Mouse (Mus musculus) intestine, embryonic 14.5 days (tissue): ENCODE data around the gene Zc3hav1. TPM values are rescaled to one million over a fixed set of nuclear protein-coding genes. Genes with fewer than 3 reads are reported as not detected.

Experiments
- ATAC-seq: fragments of 200-750 bp; cut with Nextera tagmentation; replicated peaks from 2 replicates; pipeline ENCODE4 v1.8.0; 2017; ENCODE audit warnings: low read depth, moderate number of reproducible peaks, moderate TSS enrichment, moderate library complexity; ENCODE audit not compliant: low FRiP score, low TSS enrichment
- DNase-seq: peaks from one replicate; pipeline ENCODE4 v3.0.0-alpha.2; 2018; ENCODE audit warnings: low spot score
- H3K27ac ChIP-seq: fragments of 300-500 bp; sonication (generic); 2 replicates; pipeline ENCODE4 v1.5.1; 2014; ENCODE audit warnings: low read depth, mild to moderate bottlenecking, control low read depth
- H3K27me3 ChIP-seq: fragments of 300-500 bp; sonication (generic); replicated peaks from 2 replicates; pipeline ENCODE4 v1.6.1; 2014; ENCODE audit warnings: low read length, control low read depth; ENCODE audit not compliant: control insufficient read depth, insufficient read depth
- H3K36me3 ChIP-seq: fragments of 300-500 bp; sonication (generic); 2 replicates; pipeline ENCODE4 v1.6.1; 2014; ENCODE audit warnings: low read length, control low read depth; ENCODE audit not compliant: control insufficient read depth, insufficient read depth
- H3K4me1 ChIP-seq: fragments of 300-500 bp; sonication (generic); replicated peaks from 2 replicates; pipeline ENCODE4 v1.6.1; 2014; ENCODE audit warnings: low read length, control low read depth, mixed read lengths; ENCODE audit not compliant: control insufficient read depth, insufficient read depth
- H3K4me2 ChIP-seq: fragments of 300-500 bp; sonication (generic); 2 replicates; pipeline ENCODE4 v1.6.1; 2014; ENCODE audit warnings: low read length
- H3K4me3 ChIP-seq: fragments of 300-500 bp; sonication (generic); 2 replicates; pipeline ENCODE4 v1.5.1; 2014; ENCODE audit warnings: low read depth, low read length, control low read depth, mixed read lengths
- H3K9ac ChIP-seq: fragments of 300-500 bp; sonication (generic); 2 replicates; pipeline ENCODE4 v1.6.1; 2014; ENCODE audit warnings: mild to moderate bottlenecking, low read length
- H3K9me3 ChIP-seq: fragments of 300-500 bp; sonication (generic); 2 replicates; pipeline ENCODE4 v1.6.1; 2016; ENCODE audit warnings: low read length, control low read depth; ENCODE audit not compliant: control insufficient read depth
- whole genome bisulfite sequencing: fragments of 180-500 bp; shearing (Covaris S2); extraction: QIAGEN DNeasy Blood & Tissue Kit; methylation state at CpG from one replicate; pipeline ENCODE4 v1.1.7; 2014; 5-methylcytosine and 5-hydroxymethylcytosine counted together
- polyA plus RNA-seq: library from polyadenylated mRNA; unstranded; fragments of >200 nt; fragmentation: Nextera tagmentation; extraction: Ambion mirVana; gene quantifications from 2 replicates; pipeline ENCODE4 v1.2.1, GENCODE M21; 2014

Zc3hav1 gene
- polyA plus RNA-seq, 1 experiment from 2014 or later, result 10.2 TPM

DNA sequence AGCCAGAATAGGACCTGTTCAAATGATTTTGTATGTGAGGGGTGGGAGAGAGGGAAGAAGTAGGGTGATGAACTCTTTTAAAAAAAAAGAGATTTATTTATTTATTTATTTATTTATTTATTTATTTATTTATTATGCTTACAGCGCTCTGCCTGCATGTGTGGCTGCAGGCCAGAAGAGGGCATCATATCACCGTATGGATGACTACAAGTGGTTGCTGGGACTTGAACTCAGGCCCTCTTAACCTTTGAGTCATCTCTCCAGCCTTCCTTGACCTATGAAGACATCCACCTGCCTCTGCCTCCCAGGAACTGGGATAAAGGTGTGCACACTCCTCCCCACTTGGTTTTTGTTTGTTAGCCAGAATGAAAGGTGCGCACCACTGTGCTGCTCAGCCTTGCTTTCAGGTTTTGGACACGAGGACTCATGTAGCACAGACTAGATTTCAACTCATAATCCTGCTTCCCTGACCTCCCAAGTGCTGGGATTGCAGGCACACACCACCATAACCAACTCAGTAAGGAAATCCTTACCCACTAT, 17.2 kb downstream of the Zc3hav1 start:
- Histone ChIP-seq H3K27me3 (no peaks in the 10 kb centered on the region), H3K4me1 (no peaks in the 10 kb centered on the region), H3K27ac (no peak overlapping the region), H3K4me2 (no peak overlapping the region), H3K36me3 (no peaks in the 10 kb centered on the region), H3K9me3 (no peaks in the 10 kb centered on the region), H3K4me3 (no peak overlapping the region), H3K9ac (no peak overlapping the region)
- no peak for DNase-seq
- ATAC-seq, result no peak
- WGBS, result 85% methylated on average over 4 of the region's 4 CpGs

- no peaks in the 10 kb centered on the region for H3K9me3 ChIP-seq
- peak; percentile 60; the same call in 1 of the 2 replicates for ATAC-seq
- H3K4me1 ChIP-seq, result no peaks in the 10 kb centered on the region
- no peak overlapping the region for H3K27ac ChIP-seq
- WGBS, result 56% methylated on average over 6 of the region's 6 CpGs
- no peak overlapping the region for H3K4me2 ChIP-seq
- H3K36me3 ChIP-seq, result no peaks in the 10 kb centered on the region
- DNase-seq, result no peak
- H3K27me3 ChIP-seq, result no peaks in the 10 kb centered on the region
- no peak overlapping the region for H3K9ac ChIP-seq
- no peak overlapping the region for H3K4me3 ChIP-seq
Measured at GRCm38 (mm10) chr6:38335264-38335663, 19.1 kb downstream of the Zc3hav1 start.

DNA sequence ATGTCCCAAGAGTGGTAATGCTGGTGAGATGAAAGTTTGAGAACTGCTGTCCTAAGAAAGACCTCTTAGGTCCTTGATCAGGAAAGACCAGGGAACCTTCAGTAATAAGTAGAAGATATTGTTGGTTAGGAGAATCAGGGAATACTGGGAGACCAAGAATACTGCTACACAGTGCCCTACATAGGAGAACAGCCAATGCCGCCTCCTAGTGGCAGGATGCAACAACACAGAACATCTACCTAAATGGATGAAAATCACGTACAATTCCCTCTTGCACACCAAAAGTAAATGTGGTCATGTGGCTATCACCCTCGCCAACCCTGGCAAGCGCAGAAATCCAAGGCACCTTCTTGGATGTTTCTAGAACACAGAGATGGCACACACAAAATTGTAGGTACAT, 27.8 kb downstream of the Zc3hav1 start:
- no peaks in the 10 kb centered on the region for H3K9me3 ChIP-seq
- no peak overlapping the region for H3K27ac ChIP-seq
- H3K9ac ChIP-seq, result no peak overlapping the region
- H3K4me3 ChIP-seq, result no peak overlapping the region
- no peaks in the 10 kb centered on the region for H3K27me3 ChIP-seq
- no peak for ATAC-seq
- no peaks in the 10 kb centered on the region for H3K36me3 ChIP-seq
- H3K4me2 ChIP-seq, result no peak overlapping the region
- H3K4me1 ChIP-seq, result no peaks in the 10 kb centered on the region
- peak; percentile 71 for DNase-seq
- WGBS, result 20% methylated on average over 4 of the region's 4 CpGs

DNA sequence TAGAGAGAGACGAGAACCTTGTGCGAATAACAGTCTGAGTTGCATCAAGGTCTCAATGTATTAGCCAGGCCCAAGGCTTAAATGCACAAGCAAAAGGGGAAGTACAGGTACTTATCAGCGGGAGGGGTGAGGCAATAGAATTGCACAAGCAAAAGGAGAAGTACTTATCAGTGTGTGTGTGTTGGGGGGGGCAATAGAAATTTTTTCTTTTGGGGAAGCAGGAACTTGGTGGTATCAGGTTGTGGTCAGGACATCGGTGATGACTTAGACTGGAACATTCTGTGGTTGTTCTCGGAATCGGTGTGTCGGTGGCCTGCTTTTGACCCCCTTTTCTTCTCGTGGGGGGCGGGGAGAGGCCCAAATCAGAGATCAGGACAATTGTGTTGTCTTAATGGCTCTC, 33.8 kb downstream of the Zc3hav1 start:
- Histone ChIP-seq H3K36me3 (no peaks in the 10 kb centered on the region), H3K4me2 (no peak overlapping the region), H3K27ac (no peak overlapping the region), H3K9me3 (no peaks in the 10 kb centered on the region), H3K27me3 (no peaks in the 10 kb centered on the region), H3K4me3 (no peak overlapping the region), H3K4me1 (no peaks in the 10 kb centered on the region), H3K9ac (no peak overlapping the region)
- WGBS, result 85% methylated on average over 9 of the region's 9 CpGs
- no peak for DNase-seq
- no peak for ATAC-seq

DNA sequence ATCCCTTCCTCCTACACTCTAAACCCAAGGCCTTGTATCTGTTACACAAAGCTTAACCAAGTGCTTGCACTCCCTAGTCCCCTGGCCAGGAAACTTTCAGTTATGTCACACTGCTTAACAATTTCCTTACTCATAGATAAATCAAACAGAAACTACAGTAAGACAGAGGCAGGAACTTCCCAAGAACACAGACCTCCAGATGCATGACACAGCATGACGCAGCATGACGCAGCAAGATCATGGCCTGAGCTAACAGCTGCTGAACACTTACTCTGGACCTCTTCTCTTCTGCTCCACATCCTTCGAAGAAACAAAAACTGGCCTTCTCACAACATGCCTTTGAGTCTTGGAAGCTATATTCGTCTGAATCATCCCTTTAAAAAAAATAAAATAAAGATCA, 38.4 kb downstream of the Zc3hav1 start:
- no peak overlapping the region for H3K9ac ChIP-seq
- 91% methylated on average over 4 of the region's 4 CpGs for WGBS
- H3K9me3 ChIP-seq, result no peaks in the 10 kb centered on the region
- no peaks in the 10 kb centered on the region for H3K36me3 ChIP-seq
- H3K4me3 ChIP-seq, result no peak overlapping the region
- no peak for ATAC-seq
- no peaks in the 10 kb centered on the region for H3K27me3 ChIP-seq
- DNase-seq, result no peak
- H3K4me2 ChIP-seq, result no peak overlapping the region
- H3K4me1 ChIP-seq, result no peaks in the 10 kb centered on the region
- no peak overlapping the region for H3K27ac ChIP-seq

GRCm38 (mm10) chr6:38309741-38310140, 44.7 kb downstream of the Zc3hav1 start:
- no peaks in the 10 kb centered on the region for H3K36me3 ChIP-seq
- H3K9me3 ChIP-seq, result 0 out of 2 replicates have a peak, but pooled peaks cover 1% of the 10 kb centered on the region
- no peak overlapping the region for H3K9ac ChIP-seq
- no peak overlapping the region for H3K4me3 ChIP-seq
- DNase-seq, result no peak
- ATAC-seq, result no peak
- no peaks in the 10 kb centered on the region for H3K4me1 ChIP-seq
- H3K27ac ChIP-seq, result no peak overlapping the region
- H3K27me3 ChIP-seq, result no peaks in the 10 kb centered on the region
- H3K4me2 ChIP-seq, result no peak overlapping the region

- Histone ChIP-seq H3K4me1 (no peaks in the 10 kb centered on the region), H3K36me3 (no peaks in the 10 kb centered on the region), H3K9me3 (peaks cover 5% of the 10 kb centered on the region; the same call in 1 of the 2 replicates), H3K4me2 (no peak overlapping the region), H3K4me3 (no peak overlapping the region), H3K27me3 (no peaks in the 10 kb centered on the region), H3K9ac (no peak overlapping the region), H3K27ac (no peak overlapping the region)
- DNase-seq, result no peak
- no peak for ATAC-seq
- 82% methylated on average over 3 of the region's 3 CpGs for WGBS
Measured at GRCm38 (mm10) chr6:38304981-38305380, 49.4 kb downstream of the Zc3hav1 start.

DNA sequence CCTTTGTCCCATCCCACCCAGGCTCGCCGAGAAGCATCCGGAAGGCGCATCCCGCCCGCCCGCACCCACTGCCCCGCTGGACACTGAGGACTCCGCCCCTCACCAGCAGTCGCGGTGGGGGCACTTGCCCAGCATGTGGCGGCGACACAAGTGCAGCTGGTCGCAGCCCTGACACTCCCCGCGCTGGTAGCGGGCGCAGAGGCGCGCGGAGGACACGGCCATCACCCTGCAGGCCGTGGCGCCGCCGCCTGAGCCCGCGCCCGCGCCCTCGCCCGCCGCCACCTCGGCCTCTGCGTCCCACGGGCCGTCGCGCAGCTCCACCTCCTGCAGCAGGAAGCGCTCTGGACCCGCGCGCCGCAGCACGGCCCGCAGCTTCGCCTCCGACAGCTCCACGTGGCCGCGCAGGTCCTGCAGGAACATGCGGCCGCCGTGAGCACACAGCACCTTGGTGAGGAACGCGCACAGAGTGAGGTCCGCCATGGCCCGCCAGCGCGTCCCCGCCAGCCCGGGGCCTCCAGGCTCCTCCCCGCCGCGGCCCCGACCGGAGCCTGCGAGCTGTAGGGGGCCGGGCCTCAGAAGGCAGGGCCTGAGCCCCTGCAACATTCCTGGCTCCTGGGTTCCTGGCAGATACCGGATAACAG, 55.5 kb downstream of the Zc3hav1 start, which contains the start of gene Zc3hav1l:
Zc3hav1l (minus strand) TSS at position 499 of the 641 bp plus-strand sequence.
- Histone ChIP-seq H3K9ac (peak within 1 kb of the TSS; percentile 97), H3K4me1 (no peaks in the 10 kb centered on the region), H3K27ac (peak within 1 kb of the TSS; percentile 98), H3K4me3 (peak within 1 kb of the TSS; percentile 91), H3K4me2 (peak within 1 kb of the TSS; percentile 59), H3K36me3 (peaks cover 30% of the 10 kb centered on the region), H3K27me3 (no peaks in the 10 kb centered on the region), H3K9me3 (no peaks in the 10 kb centered on the region)
- WGBS, result under 1% methylated on average over 54 of the region's 70 CpGs
- ATAC-seq, result peak; percentile 98
- DNase-seq, result peak; percentile 93

- Histone ChIP-seq H3K27me3 (no peaks in the 10 kb centered on the region), H3K4me3 (peak overlapping the region; percentile 91), H3K9ac (peak overlapping the region; percentile 97), H3K27ac (peak overlapping the region; percentile 98), H3K4me2 (peak overlapping the region; percentile 59), H3K9me3 (no peaks in the 10 kb centered on the region), H3K4me1 (no peaks in the 10 kb centered on the region), H3K36me3 (peaks cover 34% of the 10 kb centered on the region)
- ATAC-seq (peak; percentile 30), DNase-seq (peak; percentile 81)
- under 1% methylated on average over 10 of the region's 10 CpGs for WGBS
Measured at GRCm38 (mm10) chr6:38298246-38298635, 56.2 kb downstream of the Zc3hav1 start.
